Mouse (Mus musculus) cerebellum, adult 2 months (tissue): ENCODE measurements at regions not wholly inside any gene's neighbourhood (a gene's known extent, or its start where the extent isn't known, plus 50 kb on each side); places are given as distances from the start of the nearest gene placed in this dataset.
A peak's percentile ranks its signal among the peaks of the same experiment; 100 is the strongest.

Experiments used
- DNase-seq, 2 experiments: peaks; one replicate each; pipeline ENCODE4 v3.0.0; 2021
- H3K27ac ChIP-seq: fragments of 200-500 bp; 2 replicates; pipeline ENCODE4 v1.5.1; 2012; ENCODE audit warnings: low read length, control low read depth, inconsistent platforms; ENCODE audit not compliant: insufficient read depth
- H3K27me3 ChIP-seq: fragments of 200-500 bp; 2 replicates; pipeline ENCODE4 v1.6.1; 2012; ENCODE audit warnings: inconsistent platforms, mild to moderate bottlenecking, low read length, moderate library complexity; ENCODE audit not compliant: control insufficient read depth, insufficient read depth
- H3K4me1 ChIP-seq: fragments of 200-500 bp; 2 replicates; pipeline ENCODE4 v1.6.1; 2011; ENCODE audit warnings: low read length; ENCODE audit not compliant: control insufficient read depth, insufficient read depth
- H3K4me3 ChIP-seq: fragments of 200-500 bp; replicated peaks from 2 replicates; pipeline ENCODE3; 2011; ENCODE audit warnings: mild to moderate bottlenecking, low read depth, low read length, control low read depth; ENCODE audit not compliant: insufficient read depth
- CTCF ChIP-seq: fragments of 200-500 bp; IDR thresholded peaks from 2 replicates; pipeline ENCODE4 v1.5.1; 2011; ENCODE audit warnings: low read depth, mild to moderate bottlenecking, control low read depth, low read length, moderate library complexity, borderline replicate concordance; ENCODE audit not compliant: insufficient read depth
- POLR2A ChIP-seq: fragments of 200-500 bp; IDR thresholded peaks from 2 replicates; pipeline ENCODE4 v1.6.1; 2011; ENCODE audit warnings: low read length, control low read depth, borderline replicate concordance; ENCODE audit not compliant: insufficient read depth
- WGBS: fragments of 180-500 bp; shearing (Covaris S2); methylation state at CpG from one replicate; pipeline ENCODE4 v1.1.7; 2018; 5-methylcytosine and 5-hydroxymethylcytosine counted together

GRCm38 (mm10) chr13:99078643-99079042 is 94.3 kb upstream of the 1700024P04Rik start:
- DNase-seq: no peak
- Histone ChIP-seq H3K27me3 (no peaks in the 10 kb centered on the region), H3K27ac (no peak overlapping the region), H3K4me3 (no peak overlapping the region), H3K4me1 (no peaks in the 10 kb centered on the region)
- WGBS: 92% methylated on average over 10 of the region's 10 CpGs
- TF ChIP-seq CTCF (no peak), POLR2A (no peak)

- DNase-seq: peak in 1 of 2 experiments; percentile 49
- no peaks in the 10 kb centered on the region for H3K27me3 ChIP-seq
- H3K4me3 ChIP-seq: no peak overlapping the region
- H3K27ac ChIP-seq: no peak overlapping the region
- H3K4me1 ChIP-seq: no peaks in the 10 kb centered on the region
- WGBS: 20% methylated on average over 6 of the region's 6 CpGs
- TF ChIP-seq POLR2A (no peak), CTCF (no peak)
Measured at GRCm38 (mm10) chr13:99077039-99077749, 92.8 kb upstream of the 1700024P04Rik start.

DNA sequence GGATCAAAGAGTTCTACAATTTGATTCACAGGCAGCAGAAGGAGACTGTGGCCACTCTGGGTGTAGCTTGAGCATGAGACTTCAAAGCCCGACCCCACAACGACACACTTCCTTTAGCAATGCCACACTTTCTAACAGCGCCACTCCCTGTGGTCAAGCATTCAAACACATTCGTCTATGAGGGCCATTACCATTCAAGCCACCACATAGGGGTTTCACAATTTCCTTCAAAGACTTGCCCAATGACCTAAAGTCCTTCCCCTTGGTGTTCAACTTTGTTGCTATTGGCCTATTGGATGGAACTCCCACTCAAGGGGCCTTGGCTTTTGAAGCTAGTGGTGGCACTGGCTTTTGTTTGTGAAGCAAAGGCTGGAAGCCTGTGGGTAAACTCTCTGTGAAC is 91.1 kb upstream of the 1700024P04Rik start:
- 88% methylated on average over 4 of the region's 4 CpGs for WGBS
- no peak for DNase-seq
- no peak overlapping the region for H3K27ac ChIP-seq
- TF ChIP-seq POLR2A (no peak), CTCF (no peak)
- no peaks in the 10 kb centered on the region for H3K4me1 ChIP-seq
- no peak overlapping the region for H3K4me3 ChIP-seq
- H3K27me3 ChIP-seq: no peaks in the 10 kb centered on the region

DNA sequence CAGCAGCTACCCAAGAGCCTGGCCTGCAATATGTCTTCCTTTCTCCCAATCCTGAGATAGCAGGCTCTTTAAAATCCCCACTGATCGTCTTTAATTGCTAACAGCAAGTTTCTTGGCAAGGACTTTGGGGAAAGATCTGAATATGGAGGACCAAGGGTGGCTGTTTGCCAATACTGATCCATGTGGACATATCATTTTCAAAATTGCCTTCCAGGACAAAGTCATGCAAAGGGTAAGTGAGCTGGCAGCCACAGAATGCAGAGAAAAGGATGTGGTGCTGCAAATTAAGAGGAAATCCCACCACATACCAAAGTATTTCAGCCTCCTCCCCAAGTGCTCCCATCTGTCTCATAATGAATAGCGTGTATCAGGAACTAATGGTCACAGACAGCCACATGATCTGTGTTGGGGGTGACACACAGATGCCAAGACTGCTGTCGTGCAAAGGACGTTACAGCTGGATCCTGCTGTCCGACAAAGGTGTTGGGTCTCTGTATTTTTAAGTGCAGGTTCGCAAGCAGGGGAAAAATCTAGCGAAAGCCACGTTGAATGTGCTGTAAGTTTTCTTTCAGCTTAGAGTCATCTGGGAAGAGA is 87.6 kb upstream of the 1700024P04Rik start:
- Histone ChIP-seq H3K4me1 (peaks cover 2% of the 10 kb centered on the region; the same call in 1 of the 2 replicates), H3K27ac (no peak overlapping the region), H3K4me3 (no peak overlapping the region), H3K27me3 (no peaks in the 10 kb centered on the region)
- 55% methylated on average over 8 of the region's 8 CpGs for WGBS
- no peak for DNase-seq
- TF ChIP-seq CTCF (no peak), POLR2A (no peak)

- Histone ChIP-seq H3K4me1 (peaks cover 2% of the 10 kb centered on the region; the same call in 1 of the 2 replicates), H3K4me3 (no peak overlapping the region), H3K27me3 (no peaks in the 10 kb centered on the region), H3K27ac (no peak overlapping the region)
- TF ChIP-seq POLR2A: no peak
- no peak for TF ChIP-seq CTCF
- WGBS: 16% methylated on average over 6 of the region's 6 CpGs
- no peak for DNase-seq
Measured at GRCm38 (mm10) chr13:99071413-99071812, 87.0 kb upstream of the 1700024P04Rik start.

DNA sequence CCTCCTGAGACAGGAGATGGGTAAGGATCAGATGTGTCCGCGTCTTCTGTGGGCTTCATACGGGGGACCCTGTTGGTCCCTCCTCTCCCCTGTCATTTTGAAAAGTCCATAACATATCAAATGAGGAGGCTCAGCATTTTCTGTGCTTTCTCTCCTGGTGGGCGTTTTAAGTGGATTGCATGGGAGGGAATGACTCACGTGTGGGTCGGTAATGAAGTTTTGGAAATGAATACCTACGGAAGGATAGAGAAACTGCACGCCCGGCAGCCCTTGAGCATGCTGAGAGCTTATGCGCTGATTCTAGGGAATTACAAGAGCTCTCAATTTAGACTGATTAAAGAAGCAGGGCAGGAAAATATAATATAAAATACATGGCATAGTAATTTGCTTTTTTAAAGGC is 85.4 kb upstream of the 1700024P04Rik start:
- 91% methylated on average over 10 of the region's 10 CpGs for WGBS
- Histone ChIP-seq H3K4me3 (no peak overlapping the region), H3K27me3 (no peaks in the 10 kb centered on the region), H3K27ac (no peak overlapping the region), H3K4me1 (peaks cover 2% of the 10 kb centered on the region; the same call in 1 of the 2 replicates)
- TF ChIP-seq POLR2A: no peak
- no peak for TF ChIP-seq CTCF
- no peak for DNase-seq

- Histone ChIP-seq H3K4me1 (peaks cover 2% of the 10 kb centered on the region; the same call in 1 of the 2 replicates), H3K27me3 (no peaks in the 10 kb centered on the region), H3K27ac (no peak overlapping the region), H3K4me3 (no peak overlapping the region)
- DNase-seq: no peak
- 100% methylated on average over 1 of the region's 1 CpGs for WGBS
- TF ChIP-seq CTCF (no peak), POLR2A (no peak)
Measured at GRCm38 (mm10) chr13:99067504-99067903, 83.1 kb upstream of the 1700024P04Rik start.

- Histone ChIP-seq H3K27me3 (no peaks in the 10 kb centered on the region), H3K4me1 (peaks cover 3% of the 10 kb centered on the region; the same call in 1 of the 2 replicates), H3K4me3 (no peak overlapping the region), H3K27ac (no peak overlapping the region)
- TF ChIP-seq CTCF (no peak), POLR2A (no peak)
- WGBS: 79% methylated on average over 4 of the region's 4 CpGs
- DNase-seq: no peak
Measured at GRCm38 (mm10) chr13:99063431-99063830, 79.1 kb upstream of the 1700024P04Rik start.
